In genomic region chr16:11055916-11056315, GRCm38 (mm10) we compare ENCODE assay signal across 21 mouse cellular contexts. TPM values are rescaled to one million over a fixed set of nuclear protein-coding genes. Genes with fewer than 3 reads are reported as not detected.
A peak's percentile ranks its signal among the peaks of the same experiment; 100 is the strongest.
DNase-seq lines count a peak whose midpoint lies in the region; ATAC-seq and TF ChIP-seq lines count a peak whose summit lies in the region.
"Had no signal": no experiment of that assay in that cellular context is flagged by ENCODE, and none has a peak within 500 bp of the region (broad histone marks: within the 10 kb centered on the region; RNA-seq: fewer than 3 reads in every experiment).

No protein-coding gene starts in this region.

- WGBS in hindbrain, postnatal 0 days: 59% methylated on average over 5 of the region's 5 CpGs
- WGBS in hindbrain, embryonic 13.5 days: 79% methylated on average over 5 of the region's 5 CpGs
- WGBS in embryonic facial prominence, embryonic 14.5 days: 50% methylated on average over 5 of the region's 5 CpGs

- no peak overlapping the region for H3K9ac ChIP-seq in hindbrain, postnatal 0 days (replicated peaks; ENCODE audit: low read length)
- H3K9ac ChIP-seq in hindbrain, embryonic 13.5 days: no peak overlapping the region
- H3K9ac ChIP-seq in embryonic facial prominence, embryonic 14.5 days (ENCODE audit: low read depth, low read length): no peak overlapping the region
- H3K9ac ChIP-seq: heart, embryonic 12.5 days; hindbrain, embryonic 14.5 days had no signal

- no peak overlapping the region for H3K4me2 ChIP-seq in hindbrain, postnatal 0 days (ENCODE audit: low read depth, low read length)
- no peak overlapping the region for H3K4me2 ChIP-seq in hindbrain, embryonic 13.5 days
- no peak overlapping the region for H3K4me2 ChIP-seq in embryonic facial prominence, embryonic 14.5 days (ENCODE audit: low read depth, low read length)
- H3K4me2 ChIP-seq: heart, embryonic 12.5 days; hindbrain, embryonic 14.5 days had no signal

- no peak overlapping the region for H3K4me3 ChIP-seq in hindbrain, postnatal 0 days (ENCODE audit: low read length)
- H3K4me3 ChIP-seq in hindbrain, embryonic 13.5 days: no peak overlapping the region
- no peak overlapping the region for H3K4me3 ChIP-seq in embryonic facial prominence, embryonic 14.5 days (ENCODE audit: low read depth, low read length)
- H3K4me3 ChIP-seq: heart, adult 2 months; heart, embryonic 12.5 days had no signal

- no peaks in the 10 kb centered on the region for H3K4me1 ChIP-seq in hindbrain, postnatal 0 days (ENCODE audit: insufficient read depth, low read length)
- H3K4me1 ChIP-seq in hindbrain, embryonic 13.5 days (replicated peaks): no peaks in the 10 kb centered on the region
- H3K4me1 ChIP-seq in embryonic facial prominence, embryonic 14.5 days (ENCODE audit: control insufficient read depth, insufficient read depth, low read length): no peaks in the 10 kb centered on the region

- H3K27ac ChIP-seq in hindbrain, postnatal 0 days: no peak overlapping the region
- no peak overlapping the region for H3K27ac ChIP-seq in hindbrain, embryonic 13.5 days
- no peak overlapping the region for H3K27ac ChIP-seq in embryonic facial prominence, embryonic 14.5 days (replicated peaks; ENCODE audit: low read depth, low read length)
- H3K27ac ChIP-seq: heart, adult 2 months; hindbrain, embryonic 14.5 days had no signal

- 0 out of 2 replicates have a peak, but pooled peaks have one; percentile 50 for ATAC-seq in hindbrain, postnatal 0 days
- ATAC-seq in hindbrain, embryonic 13.5 days (ENCODE audit: low FRiP score): no peak
- peak; percentile 23; the same call in 1 of the 2 replicates for ATAC-seq in embryonic facial prominence, embryonic 14.5 days (ENCODE audit: low read depth)
- ATAC-seq: activated CD4-positive, CD25-positive, alpha-beta regulatory T cell, adult 4 months; CD4-positive, CD25-positive, alpha-beta regulatory T cell, adult 4 months; forebrain, embryonic 16.5 days; intestine, postnatal 0 days; Patski had no signal

- TF ChIP-seq CTCF in hindbrain, postnatal 0 days (IDR thresholded peaks at IDR 0.05; ENCODE audit: low read depth): no peak

- H3K27me3 ChIP-seq in hindbrain, postnatal 0 days (ENCODE audit: insufficient read depth, low read length): no peaks in the 10 kb centered on the region
- H3K27me3 ChIP-seq in hindbrain, embryonic 13.5 days: no peaks in the 10 kb centered on the region
- H3K27me3 ChIP-seq in embryonic facial prominence, embryonic 14.5 days (replicated peaks; ENCODE audit: control insufficient read depth, insufficient read depth, low read length): no peaks in the 10 kb centered on the region
- H3K27me3 ChIP-seq: heart, embryonic 12.5 days; Patski had no signal

- no peaks in the 10 kb centered on the region for H3K9me3 ChIP-seq in hindbrain, postnatal 0 days (ENCODE audit: low read length)
- no peaks in the 10 kb centered on the region for H3K9me3 ChIP-seq in hindbrain, embryonic 13.5 days
- no peaks in the 10 kb centered on the region for H3K9me3 ChIP-seq in embryonic facial prominence, embryonic 14.5 days (ENCODE audit: control insufficient read depth, low read length)
- H3K9me3 ChIP-seq: G1E; heart, embryonic 12.5 days had no signal

- peak; percentile 33 to 54 for DNase-seq in cerebellum, postnatal 10 days
- no peak for DNase-seq in cerebellum, adult 18-20 months
- DNase-seq in hindbrain, postnatal 0 days (ENCODE audit: low spot score): no peak
- DNase-seq in embryonic facial prominence, embryonic 14.5 days (ENCODE audit: low spot score): no peak
- no peak for DNase-seq in layer of hippocampus, postnatal 36 days
- DNase-seq in left cerebral cortex, postnatal 36 days (ENCODE audit: low spot score in 2 of 2): no peak
- DNase-seq: adrenal gland, postnatal 14 days; B cell, adult 2 months; cerebellum, adult 2 months; embryo, embryonic 11 days; gastrocnemius, postnatal 14 days; heart, adult 2 months had no signal

- intact Hi-C loops in left cerebral cortex, postnatal 36 days (cut with DNase I): no loop called here

- no peaks in the 10 kb centered on the region for H3K36me3 ChIP-seq in hindbrain, postnatal 0 days (ENCODE audit: insufficient read depth, low read length)
- H3K36me3 ChIP-seq in hindbrain, embryonic 13.5 days: no peaks in the 10 kb centered on the region
- H3K36me3 ChIP-seq in embryonic facial prominence, embryonic 14.5 days (ENCODE audit: control insufficient read depth, insufficient read depth, low read length): no peaks in the 10 kb centered on the region
- H3K36me3 ChIP-seq: G1E; heart, embryonic 12.5 days had no signal

RNA-seq across cellular contexts. Expression of gene Snn, which starts 4.8 kb away (rescaled TPM):
- total RNA-seq in hindbrain, postnatal 0 days (2014; rRNA removed): 241 and 273 TPM in 2 replicates
- polyA plus RNA-seq in hindbrain, postnatal 0 days (2015; fragmentation: Nextera tagmentation; extraction: Ambion mirVana): 116 and 123 TPM in 2 replicates
- 145 TPM in 2 replicates for polyA plus RNA-seq in hindbrain, embryonic 13.5 days (2015; fragmentation: Nextera tagmentation; extraction: Ambion mirVana)
- 46.9 and 55.5 TPM in 2 replicates for polyA plus RNA-seq in embryonic facial prominence, embryonic 14.5 days (2014; fragmentation: Nextera tagmentation; extraction: Ambion mirVana)
- 100 to 1,000 TPM; 157 to 167 TPM for total RNA-seq in layer of hippocampus, postnatal 36 days (2021)
- 100 to 1,000 TPM; 172 to 210 TPM for total RNA-seq in left cerebral cortex, postnatal 36 days (2021)

RNA-seq across cellular contexts. Expression of gene Litaf, which starts 10.0 kb away (rescaled TPM):
- 23.9 and 31.6 TPM in 2 replicates for total RNA-seq in hindbrain, postnatal 0 days (2014; rRNA removed)
- polyA plus RNA-seq in hindbrain, postnatal 0 days (2015; fragmentation: Nextera tagmentation; extraction: Ambion mirVana): 28.2 and 31.1 TPM in 2 replicates
- polyA plus RNA-seq in hindbrain, embryonic 13.5 days (2015; fragmentation: Nextera tagmentation; extraction: Ambion mirVana): 36.4 and 40.6 TPM in 2 replicates
- 88.9 and 101 TPM in 2 replicates for polyA plus RNA-seq in embryonic facial prominence, embryonic 14.5 days (2014; fragmentation: Nextera tagmentation; extraction: Ambion mirVana)
- total RNA-seq in layer of hippocampus, postnatal 36 days (2021): 10 to 100 TPM; 18.4 to 19.9 TPM
- total RNA-seq in left cerebral cortex, postnatal 36 days (2021): 10 to 100 TPM; 11.1 to 13.0 TPM

Comparison
In these comparisons a context has a peak if more than half of its experiments do, and no peak if none do; other contexts are left out.
1. DNase-seq: peak in cerebellum, postnatal 10 days (2 of 2); none in cerebellum, adult 18-20 months (0 of 2), hindbrain, postnatal 0 days (single experiment), embryonic facial prominence, embryonic 14.5 days (single experiment), layer of hippocampus, postnatal 36 days (0 of 2) and left cerebral cortex, postnatal 36 days (0 of 2).